Mouse (Mus musculus) adrenal gland, postnatal 14 days (tissue): Measurements from ENCODE around the gene Tmc3. TPM values are rescaled to one million over a fixed set of nuclear protein-coding genes. Genes with fewer than 3 reads are reported as not detected.
A peak's percentile ranks its signal among the peaks of the same experiment; 100 is the strongest.

Source experiments
- DNase-seq: peaks from one replicate; pipeline ENCODE4 v3.0.0; 2021; ENCODE audit warnings: mixed read lengths
- total RNA-seq: library from RNA; stranded (reverse); gene quantifications from 2 replicates; pipeline ENCODE4 v1.2.3, GENCODE M21; 2021

Gene Tmc3
- total RNA-seq, 1 experiment from 2014 or later: 0.30 TPM

DNA sequence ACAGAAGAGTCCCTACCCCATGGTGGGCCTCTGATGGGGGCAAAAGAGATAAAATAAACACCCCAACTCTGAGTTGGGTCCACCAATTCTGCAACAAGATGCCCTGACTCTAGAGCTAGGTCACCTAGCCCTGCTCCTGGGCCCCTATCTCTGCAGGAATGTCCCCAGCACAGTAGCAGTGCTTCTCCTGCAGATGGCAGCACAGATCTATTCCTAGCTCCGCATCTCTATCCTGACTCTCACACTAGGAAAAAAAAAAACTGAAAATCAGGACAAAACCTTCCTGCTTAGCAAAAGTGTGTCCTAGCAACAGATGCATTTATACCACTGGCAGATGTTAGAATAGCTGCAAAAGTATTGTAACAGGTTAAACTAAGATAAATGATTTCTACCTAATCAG is 84.0 kb downstream of the Tmc3 start:
- DNase-seq: peak; percentile 75

DNA sequence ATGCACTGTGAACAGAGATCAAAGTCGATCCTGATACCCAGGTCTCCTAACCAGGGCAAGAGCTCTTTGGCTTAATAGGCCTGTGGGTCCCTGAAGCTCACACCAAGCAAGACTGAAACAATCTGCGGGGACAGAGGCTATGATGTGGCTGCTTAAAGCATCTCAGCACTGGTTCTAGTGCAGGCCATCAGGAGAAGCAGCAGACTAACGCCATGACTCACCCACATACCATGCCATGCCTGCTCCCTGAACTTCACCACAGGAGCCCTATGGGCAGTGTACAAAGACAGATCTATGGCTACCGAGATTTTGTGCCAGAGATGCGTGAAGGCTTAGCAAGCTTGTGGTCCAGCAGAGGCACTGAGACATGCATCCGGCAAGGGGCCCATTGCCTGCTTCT is 86.8 kb downstream of the Tmc3 start:
- no peak for DNase-seq

Other genes with a start within 250 kb of the Tmc3 start
- gene Stard5, start 47.0 kb downstream of the Tmc3 start, total RNA-seq: 32.8 and 40.5 TPM in 2 replicates
- 5.7 and 16.0 TPM in 2 replicates for gene Il16, start 160.8 kb downstream of the Tmc3 start, total RNA-seq
- 0.38 TPM in 1 of 2 replicates, not detected in the other for gene Cfap161, start 210.0 kb downstream of the Tmc3 start, total RNA-seq